Mouse (Mus musculus) lung, adult 2 months (tissue): ENCODE measurements around the gene Ablim1.

ENCODE experiments used
- CTCF ChIP-seq: fragments of 200-500 bp; IDR thresholded peaks from 2 replicates; pipeline ENCODE4 v1.5.1; 2011; ENCODE audit warnings: mild to moderate bottlenecking, low read length, control low read depth; ENCODE audit not compliant: insufficient read depth
- POLR2A ChIP-seq: fragments of 200-500 bp; IDR thresholded peaks from 2 replicates; pipeline ENCODE4 v1.6.1; 2011; ENCODE audit warnings: low read depth, mild to moderate bottlenecking, control low read depth, low read length, borderline replicate concordance; ENCODE audit errors: extremely low read depth

DNA sequence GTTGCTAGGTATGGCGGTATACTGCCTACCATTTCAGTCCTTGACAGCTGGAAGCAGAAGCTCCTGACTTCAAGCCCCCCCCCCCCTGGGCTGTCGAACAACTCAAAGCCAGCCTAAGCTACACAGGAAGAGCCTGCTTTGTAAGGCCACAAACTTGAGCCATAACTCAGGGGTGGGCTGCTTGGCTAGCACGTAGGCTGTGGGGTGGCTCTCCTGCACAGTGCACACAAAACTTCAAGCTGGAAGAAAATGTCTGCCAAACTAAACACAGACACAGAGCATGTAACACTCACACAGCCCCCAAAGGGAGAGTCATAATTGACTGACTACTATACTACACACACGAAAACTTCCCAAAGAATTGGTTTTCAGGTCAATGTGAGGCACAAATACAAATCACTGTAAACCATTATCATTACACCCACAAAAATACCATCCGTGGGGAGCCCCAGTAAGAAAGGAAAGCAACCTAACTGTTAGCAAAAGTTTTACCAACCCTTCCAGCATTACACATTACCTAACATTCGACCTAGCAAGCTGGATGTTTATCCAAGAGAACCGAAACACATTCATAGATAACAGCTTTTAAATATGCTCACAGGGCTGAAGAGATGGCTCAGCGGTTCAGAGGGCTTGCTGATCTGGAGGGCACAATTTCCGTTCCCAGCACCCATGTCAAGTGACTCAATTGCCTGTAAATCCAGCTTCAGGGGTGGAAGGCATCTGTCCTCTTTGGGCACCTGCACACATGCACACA lies 61.8 kb downstream of the Ablim1 start:
- TF ChIP-seq POLR2A (no peak), CTCF (no peak)
